Mouse (Mus musculus) CH12.LX (cell line): ENCODE measurements around the gene Gm26657. TPM values are rescaled to one million over a fixed set of nuclear protein-coding genes. Genes with fewer than 3 reads are reported as not detected.

Experiments
- DNase-seq: peaks from one replicate; pipeline ENCODE4 v3.0.0-alpha.2; 2013; ENCODE audit errors: extremely low read depth
- H3K27ac ChIP-seq: 2 replicates; pipeline ENCODE4 v1.5.1; 2012; ENCODE audit warnings: low read depth, mild to moderate bottlenecking, control low read depth, moderate library complexity; ENCODE audit not compliant: insufficient read depth
- H3K27me3 ChIP-seq: replicated peaks from 2 replicates; pipeline ENCODE3; 2012; ENCODE audit warnings: inconsistent platforms
- H3K36me3 ChIP-seq, 2 experiments: replicated peaks in 1 of 2; 2 replicates each; pipeline versions ENCODE3 to v1.6.1; 2012; ENCODE audit warnings: inconsistent platforms in 1 of 2, low read length in 1 of 2, mild to moderate bottlenecking in 1 of 2, mixed read lengths in 1 of 2, moderate library complexity in 1 of 2; ENCODE audit not compliant: control insufficient read depth in 1 of 2, insufficient read depth in 1 of 2
- H3K4me1 ChIP-seq, 2 experiments: 2 replicates each; pipeline ENCODE4 v1.6.1; 2012; ENCODE audit warnings: inconsistent platforms in 1 of 2, moderate library complexity in 1 of 2; ENCODE audit not compliant: insufficient read depth in 2 of 2, control insufficient read depth in 1 of 2
- H3K4me2 ChIP-seq: 2 replicates; pipeline ENCODE4 v1.6.1; 2012; ENCODE audit warnings: low read depth, mild to moderate bottlenecking, control low read depth; ENCODE audit not compliant: poor library complexity, insufficient read depth, severe bottlenecking
- H3K4me3 ChIP-seq, 3 experiments: fragments of 150-350 bp in 1 of 3; sonication (generic) in 1 of 3; replicated peaks in 1 of 3; 2 replicates each; pipeline versions ENCODE3 to v1.5.1; 2011 to 2012; ENCODE audit warnings: low read depth in 2 of 3, low read length in 2 of 3, mild to moderate bottlenecking in 2 of 3, moderate library complexity in 2 of 3, control low read depth in 1 of 3, improper control_type of control experiment in 1 of 3, inconsistent platforms in 1 of 3, mixed read lengths in 1 of 3; ENCODE audit not compliant: poor library complexity in 1 of 3
- H3K79me2 ChIP-seq: replicated peaks from 2 replicates; pipeline ENCODE4 v1.6.1; 2012; ENCODE audit warnings: mild to moderate bottlenecking, moderate library complexity; ENCODE audit not compliant: control insufficient read depth, poor library complexity, insufficient read depth, severe bottlenecking; ENCODE audit errors: extremely low read depth
- H3K9ac ChIP-seq: 2 replicates; pipeline ENCODE4 v1.6.1; 2012; ENCODE audit warnings: low read depth, mild to moderate bottlenecking, control low read depth, moderate library complexity; ENCODE audit not compliant: insufficient read depth
- H3K9me3 ChIP-seq: replicated peaks from 2 replicates; pipeline ENCODE3; 2012; ENCODE audit warnings: low read length, inconsistent platforms, mixed read lengths
- CHD1 ChIP-seq: IDR thresholded peaks from 2 replicates; pipeline ENCODE4 v1.6.1; 2012; ENCODE audit warnings: low read depth, low read length, improper control_type of control experiment, inconsistent platforms
- E2F4 ChIP-seq: IDR thresholded peaks from 2 replicates; pipeline ENCODE4 v1.6.1; 2011; ENCODE audit warnings: low read depth, low read length, improper control_type of control experiment; ENCODE audit not compliant: insufficient replicate concordance
- ELF1 ChIP-seq: IDR thresholded peaks from 2 replicates; pipeline ENCODE4 v1.6.1; 2014; ENCODE audit warnings: low read depth, mild to moderate bottlenecking, inconsistent platforms, low read length, improper control_type of control experiment
- EP300 ChIP-seq: IDR thresholded peaks from 2 replicates; pipeline ENCODE4 v1.6.1; 2011; ENCODE audit warnings: low read length, improper control_type of control experiment
- HCFC1 ChIP-seq: IDR thresholded peaks from 2 replicates; pipeline ENCODE4 v1.6.1; 2012; ENCODE audit warnings: low read depth, mild to moderate bottlenecking, inconsistent platforms, low read length, improper control_type of control experiment
- JUN ChIP-seq: IDR thresholded peaks from 2 replicates; pipeline ENCODE4 v1.6.1; 2011; ENCODE audit warnings: low read depth, mild to moderate bottlenecking, low read length, improper control_type of control experiment, moderate library complexity; ENCODE audit not compliant: insufficient read depth
- JUND ChIP-seq: conservative IDR thresholded peaks from 2 replicates; pipeline ENCODE4 v1.6.1; 2011; ENCODE audit warnings: low read depth, low read length, improper control_type of control experiment
- KAT2A ChIP-seq: IDR thresholded peaks from 2 replicates; pipeline ENCODE4 v1.6.1; 2012; ENCODE audit warnings: low read length, improper control_type of control experiment, inconsistent platforms; ENCODE audit not compliant: insufficient replicate concordance
- MAX ChIP-seq: IDR thresholded peaks from 2 replicates; pipeline ENCODE4 v1.6.1; 2011; ENCODE audit warnings: low read length, improper control_type of control experiment
- MAZ ChIP-seq: IDR thresholded peaks from 2 replicates; pipeline ENCODE4 v1.6.1; 2012; ENCODE audit warnings: low read depth, mild to moderate bottlenecking, inconsistent platforms, low read length, improper control_type of control experiment, moderate library complexity
- MEF2A ChIP-seq: IDR thresholded peaks from 2 replicates; pipeline ENCODE4 v1.6.1; 2014; ENCODE audit warnings: low read depth, mild to moderate bottlenecking, inconsistent platforms, low read length, improper control_type of control experiment, borderline replicate concordance
- MXI1 ChIP-seq: IDR thresholded peaks from 2 replicates; pipeline ENCODE4 v1.6.1; 2011; ENCODE audit warnings: mild to moderate bottlenecking, low read depth, low read length, improper control_type of control experiment
- NRF1 ChIP-seq: IDR thresholded peaks from 2 replicates; pipeline ENCODE4 v1.6.1; 2014; ENCODE audit warnings: low read depth, mild to moderate bottlenecking, inconsistent platforms, low read length, improper control_type of control experiment, moderate library complexity
- POLR2AphosphoS2 ChIP-seq: IDR thresholded peaks from 2 replicates; pipeline ENCODE4 v1.6.1; 2011; ENCODE audit warnings: low read depth, low read length, improper control_type of control experiment
- SMC3 ChIP-seq: IDR thresholded peaks from 2 replicates; pipeline ENCODE4 v1.6.1; 2011; ENCODE audit warnings: low read depth, low read length, improper control_type of control experiment
- UBTF ChIP-seq: IDR thresholded peaks from 2 replicates; pipeline ENCODE4 v1.6.1; 2012; ENCODE audit warnings: low read depth, mild to moderate bottlenecking, inconsistent platforms, low read length, improper control_type of control experiment, moderate library complexity
- USF2 ChIP-seq: conservative IDR thresholded peaks from 2 replicates; pipeline ENCODE4 v1.6.1; 2011; ENCODE audit warnings: low read depth, low read length, improper control_type of control experiment
- ZC3H11A ChIP-seq: IDR thresholded peaks from 2 replicates; pipeline ENCODE4 v1.6.1; 2012; ENCODE audit warnings: low read depth, mild to moderate bottlenecking, inconsistent platforms, low read length, improper control_type of control experiment
- ZKSCAN1 ChIP-seq: IDR thresholded peaks from 2 replicates; pipeline ENCODE4 v1.6.1; 2012; ENCODE audit warnings: low read depth, inconsistent platforms, low read length, improper control_type of control experiment, borderline replicate concordance
- ZMIZ1 ChIP-seq: IDR thresholded peaks from 2 replicates; pipeline ENCODE4 v1.6.1; 2012; ENCODE audit warnings: low read depth, mild to moderate bottlenecking, inconsistent platforms, low read length, improper control_type of control experiment
- ZNF384 ChIP-seq: IDR thresholded peaks from 2 replicates; pipeline ENCODE4 v1.6.1; 2012; ENCODE audit warnings: low read depth, low read length, improper control_type of control experiment, inconsistent platforms
- dilution Hi-C: fragments of 300-500 bp; cut with MboI; formaldehyde crosslinking; loops from 2 replicates; pipeline ENCODE4 v1.14.3; 2020; ENCODE audit warnings: low sequenced_read_pairs; ENCODE audit not compliant: extremely low pct_unique_long_range_greater_than_20kb, extremely low pct_ligation_motif_present
- in situ Hi-C: fragments of 300-500 bp; cut with MboI; formaldehyde crosslinking; loops from 3 replicates; pipeline ENCODE4 v1.14.3; 2019; ENCODE audit warnings: low sequenced_read_pairs, low pct_ligation_motif_present, low pct_unique_long_range_greater_than_20kb, mixed read lengths
- polyA plus RNA-seq: library from polyadenylated mRNA; unstranded; fragments of >175 nt; gene quantifications from 2 replicates; pipeline ENCODE4 v1.2.1, GENCODE M21; 2012; ENCODE audit warnings: low read depth; ENCODE audit not compliant: insufficient read length
- total RNA-seq, 2 experiments: library from RNA; depleted of rRNA; stranded (reverse); fragments of 300-350 nt in 1 of 2; fragments of >200 nt in 1 of 2; gene quantifications; 2 replicates each; pipeline ENCODE4 v1.2.3; 2012 to 2014

Gene Gm26657
- total and polyA plus RNA-seq, 3 experiments, result not detected

DNA sequence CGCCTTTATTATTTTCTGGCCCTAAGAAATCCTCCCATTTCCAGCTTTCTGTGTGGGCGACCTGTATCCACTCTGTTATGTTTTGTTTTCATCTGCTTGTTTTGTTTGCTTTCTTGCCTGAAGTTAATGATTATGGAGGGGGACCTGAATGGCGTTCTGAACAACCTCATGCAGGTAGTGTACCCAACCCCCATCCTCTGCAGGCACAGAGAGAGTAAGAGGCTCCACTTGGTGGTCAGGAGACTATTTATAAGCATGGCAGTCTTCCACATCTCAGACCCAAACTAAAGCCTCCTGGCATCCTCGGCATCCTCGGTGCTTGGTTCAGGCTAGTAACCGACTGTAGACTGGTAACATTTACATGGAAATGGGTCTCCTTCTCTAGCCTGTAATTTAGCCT lies 17.5 kb upstream of the Gm26657 start:
- in situ Hi-C loops, result no loop called here
- TF ChIP-seq ELF1, result no peak
- TF ChIP-seq KAT2A, result no peak
- TF ChIP-seq JUND, result no peak
- TF ChIP-seq JUN, result no peak
- no peak for TF ChIP-seq E2F4
- TF ChIP-seq HCFC1, result no peak

DNA sequence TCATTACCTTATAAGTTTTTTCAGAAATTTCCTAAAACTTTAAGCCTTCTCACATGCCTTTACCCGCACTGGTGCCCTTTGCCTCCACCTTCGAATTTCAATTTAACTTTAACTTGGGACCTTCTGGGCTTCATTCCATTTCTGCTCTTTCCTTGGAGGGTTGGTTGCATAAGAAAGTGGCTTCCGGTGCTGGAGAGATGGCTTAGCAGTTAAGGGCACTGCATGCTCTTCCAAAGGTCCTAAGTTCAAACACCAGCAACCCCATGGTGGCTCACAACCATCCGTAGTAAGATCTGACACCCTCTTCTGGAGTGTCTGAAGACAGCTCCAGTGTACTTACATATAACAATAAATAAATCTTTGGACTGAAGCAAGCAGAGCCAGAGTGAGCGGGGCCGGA lies 16.6 kb upstream of the Gm26657 start:
- in situ Hi-C loops (no loop called here), dilution Hi-C loops (no loop called here)
- H3K36me3 ChIP-seq, result no peaks in the 10 kb centered on the region
- H3K27me3 ChIP-seq, result no peaks in the 10 kb centered on the region
- H3K9me3 ChIP-seq, result no peaks in the 10 kb centered on the region
- no peak overlapping the region for H3K4me2 ChIP-seq
- H3K4me1 ChIP-seq, result no peaks in the 10 kb centered on the region
- no peaks in the 10 kb centered on the region for H3K79me2 ChIP-seq
- TF ChIP-seq EP300, result no peak
- TF ChIP-seq MAZ, result no peak
- no peak for TF ChIP-seq POLR2AphosphoS2
- no peak for TF ChIP-seq JUND
- TF ChIP-seq ZNF384, result no peak
- TF ChIP-seq NRF1, result no peak
- no peak for TF ChIP-seq ZKSCAN1
- TF ChIP-seq USF2, result no peak
- TF ChIP-seq E2F4, result no peak
- TF ChIP-seq MXI1, result no peak
- TF ChIP-seq UBTF, result no peak
- TF ChIP-seq SMC3, result no peak
- no peak for TF ChIP-seq MAX
- no peak for TF ChIP-seq MEF2A
- TF ChIP-seq ZMIZ1, result no peak
- TF ChIP-seq ZC3H11A, result no peak
- TF ChIP-seq CHD1, result no peak
- TF ChIP-seq, all 38 proteins: peak for 0
- Histone ChIP-seq H3K27ac (no peak overlapping the region), H3K4me3 (no peak overlapping the region), H3K9ac (no peak overlapping the region)
- DNase-seq, result no peak

More for the DNA sequence above, 17.5 kb upstream of the Gm26657 start:
- H3K4me2 ChIP-seq, result no peak overlapping the region
- H3K27me3 ChIP-seq, result no peaks in the 10 kb centered on the region
- DNase-seq, result no peak
- no peaks in the 10 kb centered on the region for H3K9me3 ChIP-seq
- H3K27ac ChIP-seq, result no peak overlapping the region
- no peaks in the 10 kb centered on the region for H3K36me3 ChIP-seq
- H3K79me2 ChIP-seq, result no peaks in the 10 kb centered on the region
- H3K4me1 ChIP-seq, result no peaks in the 10 kb centered on the region
- H3K9ac ChIP-seq, result no peak overlapping the region
- H3K4me3 ChIP-seq, result no peak overlapping the region
- dilution Hi-C loops, result no loop called here
